Mouse (Mus musculus) limb, embryonic 14.5 days (tissue): ENCODE measurements around the gene Cep152. TPM values are rescaled to one million over a fixed set of nuclear protein-coding genes. Genes with fewer than 3 reads are reported as not detected.

ENCODE experiments used
- ATAC-seq: fragments of 200-750 bp; cut with Nextera tagmentation; 2 replicates; pipeline ENCODE4 v1.8.0; 2017; ENCODE audit warnings: low read depth, moderate number of reproducible peaks, moderate TSS enrichment; ENCODE audit not compliant: low FRiP score
- DNase-seq: peaks from one replicate; pipeline ENCODE4 v3.0.0-alpha.2; 2015; ENCODE audit warnings: low spot score
- H3K27ac ChIP-seq: fragments of 300-500 bp; sonication (generic); replicated peaks from 2 replicates; pipeline ENCODE4 v1.5.1; 2014; ENCODE audit warnings: low read depth, mild to moderate bottlenecking, low read length, moderate library complexity, mixed read lengths
- H3K27me3 ChIP-seq: fragments of 300-500 bp; sonication (generic); 2 replicates; pipeline ENCODE4 v1.6.1; 2014; ENCODE audit warnings: low read length, mixed read lengths; ENCODE audit not compliant: control insufficient read depth, insufficient read depth
- H3K36me3 ChIP-seq: fragments of 300-500 bp; sonication (generic); 2 replicates; pipeline ENCODE4 v1.6.1; 2014; ENCODE audit warnings: mild to moderate bottlenecking, low read length, moderate library complexity, mixed read lengths; ENCODE audit not compliant: control insufficient read depth, insufficient read depth
- H3K4me1 ChIP-seq: fragments of 300-500 bp; sonication (generic); 2 replicates; pipeline ENCODE4 v1.6.1; 2014; ENCODE audit warnings: antibody characterized with exemption, low read length, mixed read lengths; ENCODE audit not compliant: control insufficient read depth, insufficient read depth
- H3K4me2 ChIP-seq: fragments of 300-500 bp; sonication (generic); replicated peaks from 2 replicates; pipeline ENCODE4 v1.6.1; 2014; ENCODE audit warnings: low read depth, mild to moderate bottlenecking, low read length, moderate library complexity; ENCODE audit not compliant: severe bottlenecking
- H3K4me3 ChIP-seq: fragments of 300-500 bp; sonication (generic); replicated peaks from 2 replicates; pipeline ENCODE4 v1.5.1; 2014; ENCODE audit warnings: low read length
- H3K9ac ChIP-seq: fragments of 300-500 bp; sonication (generic); 2 replicates; pipeline ENCODE4 v1.6.1; 2014; ENCODE audit warnings: mild to moderate bottlenecking, low read depth, low read length, moderate library complexity; ENCODE audit not compliant: severe bottlenecking
- H3K9me3 ChIP-seq: fragments of 300-500 bp; sonication (generic); 2 replicates; pipeline ENCODE4 v1.6.1; 2016; ENCODE audit warnings: low read length; ENCODE audit not compliant: control insufficient read depth
- POLR2A ChIP-seq: fragments of 200-500 bp; IDR thresholded peaks from 2 replicates; pipeline ENCODE4 v1.8.0; 2012; ENCODE audit warnings: inconsistent platforms, mild to moderate bottlenecking, moderate library complexity, borderline replicate concordance; ENCODE audit not compliant: insufficient read depth, insufficient read length; ENCODE audit errors: extremely low read depth
- WGBS: fragments of 180-500 bp; shearing (Covaris S2); extraction: QIAGEN DNeasy Blood & Tissue Kit; methylation state at CpG from one replicate; pipeline ENCODE4 v1.1.7; 2014; 5-methylcytosine and 5-hydroxymethylcytosine counted together
- polyA plus RNA-seq, 2 experiments: library from polyadenylated mRNA; depleted of rRNA in 1 of 2; stranded (reverse) in 1 of 2; unstranded in 1 of 2; fragments of >200 nt; fragmentation: Nextera tagmentation in 1 of 2; extraction: Ambion mirVana in 1 of 2; gene quantifications; 2 replicates each; pipeline versions ENCODE4 v1.2.1 to v1.2.3; 2012 to 2014

The Cep152 gene
- polyA plus RNA-seq, 2 experiments: 5.3 to 6.9 TPM

DNA sequence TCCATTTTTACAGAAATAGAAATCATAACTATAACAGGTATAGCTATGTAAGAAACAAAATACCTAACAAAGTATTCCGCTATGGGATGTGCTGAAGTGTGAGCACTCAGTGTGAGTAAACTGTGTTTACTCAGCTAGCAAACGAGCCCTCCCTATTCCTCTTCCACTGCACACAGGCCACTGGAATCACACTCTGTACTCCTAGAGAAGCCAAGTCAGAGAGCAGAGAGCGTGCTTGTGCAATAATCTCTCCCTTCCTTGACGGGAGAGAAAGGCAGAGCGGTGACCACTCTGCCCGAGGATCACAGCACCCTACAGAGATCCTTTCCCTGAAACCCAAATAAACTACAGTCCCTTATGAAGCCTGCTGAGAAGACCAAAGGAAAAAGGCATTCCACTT lies 26.7 kb downstream of the Cep152 start:
- no peak overlapping the region for H3K4me3 ChIP-seq
- H3K4me2 ChIP-seq: no peak overlapping the region
- DNase-seq (no peak), ATAC-seq (no peak)
- no peaks in the 10 kb centered on the region for H3K27me3 ChIP-seq
- H3K9ac ChIP-seq: no peak overlapping the region
- no peak overlapping the region for H3K27ac ChIP-seq
- no peak for TF ChIP-seq POLR2A
- H3K4me1 ChIP-seq: peaks cover 3% of the 10 kb centered on the region; the same call in 1 of the 2 replicates
- peaks cover 47% of the 10 kb centered on the region for H3K36me3 ChIP-seq
- WGBS: 64% methylated on average over 6 of the region's 6 CpGs
- H3K9me3 ChIP-seq: no peaks in the 10 kb centered on the region

GRCm38 (mm10) chr2:125594786-125595185 lies 30.1 kb downstream of the Cep152 start:
- Histone ChIP-seq H3K4me2 (no peak overlapping the region), H3K9ac (no peak overlapping the region), H3K4me3 (no peak overlapping the region), H3K27ac (no peak overlapping the region), H3K27me3 (no peaks in the 10 kb centered on the region), H3K4me1 (no peaks in the 10 kb centered on the region), H3K36me3 (peaks cover 37% of the 10 kb centered on the region), H3K9me3 (no peaks in the 10 kb centered on the region)
- TF ChIP-seq POLR2A: no peak
- ATAC-seq (no peak), DNase-seq (no peak)
- 90% methylated on average over 12 of the region's 12 CpGs for WGBS

DNA sequence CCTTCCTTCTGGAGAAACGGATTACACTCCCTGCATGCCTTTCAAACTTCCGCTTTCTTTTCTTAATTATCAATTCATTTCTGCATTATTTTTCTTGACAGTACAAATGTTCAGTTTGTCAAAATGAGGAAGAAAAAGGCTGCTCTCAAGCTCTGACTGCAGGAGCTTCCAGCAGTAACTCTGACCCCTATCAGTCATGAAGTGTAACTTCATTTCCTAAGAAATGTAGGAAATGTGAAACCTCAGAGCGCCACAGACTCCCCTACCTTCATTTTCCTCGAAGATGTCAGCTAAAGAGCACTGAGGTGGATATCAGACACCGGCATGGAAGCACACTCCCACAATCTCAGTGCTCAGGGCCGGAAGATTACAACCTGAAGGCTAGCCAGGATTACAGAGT lies 30.8 kb downstream of the Cep152 start:
- Histone ChIP-seq H3K4me3 (no peak overlapping the region), H3K36me3 (peaks cover 33% of the 10 kb centered on the region), H3K27me3 (no peaks in the 10 kb centered on the region), H3K9me3 (no peaks in the 10 kb centered on the region), H3K4me1 (no peaks in the 10 kb centered on the region), H3K27ac (no peak overlapping the region), H3K9ac (no peak overlapping the region), H3K4me2 (no peak overlapping the region)
- WGBS: 84% methylated on average over 6 of the region's 6 CpGs
- no peak for TF ChIP-seq POLR2A
- ATAC-seq: no peak
- DNase-seq: no peak

- WGBS: 88% methylated on average over 4 of the region's 4 CpGs
- DNase-seq (no peak), ATAC-seq (no peak)
- Histone ChIP-seq H3K9ac (no peak overlapping the region), H3K9me3 (no peaks in the 10 kb centered on the region), H3K4me1 (no peaks in the 10 kb centered on the region), H3K27ac (no peak overlapping the region), H3K27me3 (no peaks in the 10 kb centered on the region), H3K4me2 (no peak overlapping the region), H3K4me3 (no peak overlapping the region), H3K36me3 (peaks cover 42% of the 10 kb centered on the region)
- no peak for TF ChIP-seq POLR2A
Observed at GRCm38 (mm10) chr2:125591895-125592294, 33.0 kb downstream of the Cep152 start.

GRCm38 (mm10) chr2:125589287-125589686 lies 35.6 kb downstream of the Cep152 start:
- 95% methylated on average over 12 of the region's 12 CpGs for WGBS
- Histone ChIP-seq H3K4me3 (no peak overlapping the region), H3K9me3 (no peaks in the 10 kb centered on the region), H3K36me3 (peaks cover 50% of the 10 kb centered on the region), H3K4me2 (no peak overlapping the region), H3K27me3 (no peaks in the 10 kb centered on the region), H3K9ac (no peak overlapping the region), H3K27ac (no peak overlapping the region), H3K4me1 (no peaks in the 10 kb centered on the region)
- TF ChIP-seq POLR2A: no peak
- ATAC-seq: no peak
- no peak for DNase-seq

- Histone ChIP-seq H3K4me2 (no peak overlapping the region), H3K27ac (no peak overlapping the region), H3K4me3 (no peak overlapping the region), H3K36me3 (peaks cover 63% of the 10 kb centered on the region), H3K4me1 (no peaks in the 10 kb centered on the region), H3K9me3 (no peaks in the 10 kb centered on the region), H3K27me3 (no peaks in the 10 kb centered on the region), H3K9ac (no peak overlapping the region)
- ATAC-seq: no peak
- DNase-seq: no peak
- TF ChIP-seq POLR2A: no peak
- 85% methylated on average over 5 of the region's 5 CpGs for WGBS
Observed at GRCm38 (mm10) chr2:125581081-125581480, 43.8 kb downstream of the Cep152 start.
